Mouse (Mus musculus): ENCODE results near the gene Emilin2. TPM values are rescaled to one million over a fixed set of nuclear protein-coding genes. Genes with fewer than 3 reads are reported as not detected.

Emilin2 gene
- polyA plus RNA-seq (2015; fragmentation: Nextera tagmentation; extraction: Ambion mirVana): 10.0 and 12.0 TPM in 2 replicates

- peak within 1 kb of the TSS; percentile 5; the same call in 1 of the 2 replicates for H3K27ac ChIP-seq (ENCODE audit: low read depth)
- H3K9ac ChIP-seq (replicated peaks): peak within 1 kb of the TSS; percentile 72
- WGBS (ENCODE audit: insufficient replicate concordance): 7% methylated on average over 20 of the region's 20 CpGs
- ATAC-seq: peak; percentile 28
- H3K4me2 ChIP-seq (ENCODE audit: low read depth, low read length): peak within 1 kb of the TSS; percentile 94
- H3K4me3 ChIP-seq (ENCODE audit: low read depth, low read length): peak within 1 kb of the TSS; percentile 68
- H3K27me3 ChIP-seq (ENCODE audit: insufficient read depth, low read length): peaks cover 19% of the 10 kb centered on the region
- no peaks in the 10 kb centered on the region for H3K36me3 ChIP-seq (replicated peaks; ENCODE audit: insufficient read depth, low read length)
- peaks cover 14% of the 10 kb centered on the region for H3K4me1 ChIP-seq (ENCODE audit: insufficient read depth)
- TF ChIP-seq CTCF (IDR thresholded peaks at IDR 0.05; ENCODE audit: low read depth) (peak; percentile 82), EP300 (IDR thresholded peaks at IDR 0.05; ENCODE audit: low read depth) (no peak)
- no peaks in the 10 kb centered on the region for H3K9me3 ChIP-seq (ENCODE audit: low read length)
- peak; percentile 59 for DNase-seq
Measured at GRCm38 (mm10) chr17:71311340-71312171, at the start of gene Emilin2. Gene Emilin2, minus strand, starts transcription at chr17:71311978.

GRCm38 (mm10) chr17:71355526-71355925, 43.7 kb upstream of the Emilin2 start:
- ATAC-seq (no peak), DNase-seq (no peak)
- H3K4me3 ChIP-seq (ENCODE audit: low read depth, low read length): no peak overlapping the region
- 86% methylated on average over 3 of the region's 3 CpGs for WGBS (ENCODE audit: insufficient replicate concordance)
- H3K9me3 ChIP-seq (ENCODE audit: low read length): no peaks in the 10 kb centered on the region
- no peak overlapping the region for H3K4me2 ChIP-seq (ENCODE audit: low read depth, low read length)
- H3K9ac ChIP-seq (replicated peaks): no peak overlapping the region
- TF ChIP-seq EP300 (IDR thresholded peaks at IDR 0.05; ENCODE audit: low read depth) (no peak), CTCF (IDR thresholded peaks at IDR 0.05; ENCODE audit: low read depth) (no peak)
- no peaks in the 10 kb centered on the region for H3K27me3 ChIP-seq (ENCODE audit: insufficient read depth, low read length)
- H3K27ac ChIP-seq (ENCODE audit: low read depth): no peak overlapping the region
- no peaks in the 10 kb centered on the region for H3K4me1 ChIP-seq (ENCODE audit: insufficient read depth)
- H3K36me3 ChIP-seq (replicated peaks; ENCODE audit: insufficient read depth, low read length): peaks cover 66% of the 10 kb centered on the region

GRCm38 (mm10) chr17:71354205-71354604, 42.4 kb upstream of the Emilin2 start:
- H3K27ac ChIP-seq (ENCODE audit: low read depth): no peak overlapping the region
- no peaks in the 10 kb centered on the region for H3K9me3 ChIP-seq (ENCODE audit: low read length)
- H3K4me1 ChIP-seq (ENCODE audit: insufficient read depth): no peaks in the 10 kb centered on the region
- no peaks in the 10 kb centered on the region for H3K27me3 ChIP-seq (ENCODE audit: insufficient read depth, low read length)
- H3K4me2 ChIP-seq (ENCODE audit: low read depth, low read length): no peak overlapping the region
- 95% methylated on average over 11 of the region's 11 CpGs for WGBS (ENCODE audit: insufficient replicate concordance)
- H3K9ac ChIP-seq (replicated peaks): no peak overlapping the region
- H3K4me3 ChIP-seq (ENCODE audit: low read depth, low read length): no peak overlapping the region
- TF ChIP-seq EP300 (IDR thresholded peaks at IDR 0.05; ENCODE audit: low read depth): no peak
- no peak for TF ChIP-seq CTCF (IDR thresholded peaks at IDR 0.05; ENCODE audit: low read depth)
- H3K36me3 ChIP-seq (replicated peaks; ENCODE audit: insufficient read depth, low read length): peaks cover 62% of the 10 kb centered on the region
- ATAC-seq (no peak), DNase-seq (no peak)

- Histone ChIP-seq H3K27me3 (ENCODE audit: insufficient read depth, low read length) (no peaks in the 10 kb centered on the region), H3K27ac (ENCODE audit: low read depth) (no peak overlapping the region), H3K4me3 (ENCODE audit: low read depth, low read length) (no peak overlapping the region), H3K9ac (replicated peaks) (no peak overlapping the region), H3K4me2 (ENCODE audit: low read depth, low read length) (no peak overlapping the region), H3K36me3 (replicated peaks; ENCODE audit: insufficient read depth, low read length) (peaks cover 65% of the 10 kb centered on the region), H3K4me1 (ENCODE audit: insufficient read depth) (no peaks in the 10 kb centered on the region), H3K9me3 (ENCODE audit: low read length) (no peaks in the 10 kb centered on the region)
- no peak for DNase-seq
- 88% methylated on average over 3 of the region's 3 CpGs for WGBS (ENCODE audit: insufficient replicate concordance)
- no peak for TF ChIP-seq EP300 (IDR thresholded peaks at IDR 0.05; ENCODE audit: low read depth)
- TF ChIP-seq CTCF (IDR thresholded peaks at IDR 0.05; ENCODE audit: low read depth): no peak
- ATAC-seq: peak; percentile 55; the same call in 1 of the 2 replicates
Measured at GRCm38 (mm10) chr17:71348188-71348587, 36.4 kb upstream of the Emilin2 start.

GRCm38 (mm10) chr17:71342006-71342405, 30.2 kb upstream of the Emilin2 start:
- H3K36me3 ChIP-seq (replicated peaks; ENCODE audit: insufficient read depth, low read length): peaks cover 19% of the 10 kb centered on the region
- DNase-seq (no peak), ATAC-seq (no peak)
- WGBS (ENCODE audit: insufficient replicate concordance): 89% methylated on average over 3 of the region's 3 CpGs
- H3K9ac ChIP-seq (replicated peaks): no peak overlapping the region
- TF ChIP-seq EP300 (IDR thresholded peaks at IDR 0.05; ENCODE audit: low read depth) (no peak), CTCF (IDR thresholded peaks at IDR 0.05; ENCODE audit: low read depth) (no peak)
- H3K27me3 ChIP-seq (ENCODE audit: insufficient read depth, low read length): no peaks in the 10 kb centered on the region
- no peak overlapping the region for H3K27ac ChIP-seq (ENCODE audit: low read depth)
- H3K4me1 ChIP-seq (ENCODE audit: insufficient read depth): no peaks in the 10 kb centered on the region
- H3K4me3 ChIP-seq (ENCODE audit: low read depth, low read length): no peak overlapping the region
- H3K9me3 ChIP-seq (ENCODE audit: low read length): no peaks in the 10 kb centered on the region
- H3K4me2 ChIP-seq (ENCODE audit: low read depth, low read length): no peak overlapping the region

- H3K27ac ChIP-seq (ENCODE audit: low read depth): no peak overlapping the region
- no peak for TF ChIP-seq EP300 (IDR thresholded peaks at IDR 0.05; ENCODE audit: low read depth)
- no peak for TF ChIP-seq CTCF (IDR thresholded peaks at IDR 0.05; ENCODE audit: low read depth)
- no peak overlapping the region for H3K4me2 ChIP-seq (ENCODE audit: low read depth, low read length)
- H3K4me3 ChIP-seq (ENCODE audit: low read depth, low read length): no peak overlapping the region
- peaks cover 4% of the 10 kb centered on the region; the same call in 1 of the 2 replicates for H3K36me3 ChIP-seq (replicated peaks; ENCODE audit: insufficient read depth, low read length)
- DNase-seq (no peak), ATAC-seq (no peak)
- H3K9ac ChIP-seq (replicated peaks): no peak overlapping the region
- no peaks in the 10 kb centered on the region for H3K4me1 ChIP-seq (ENCODE audit: insufficient read depth)
- no peaks in the 10 kb centered on the region for H3K27me3 ChIP-seq (ENCODE audit: insufficient read depth, low read length)
- no peaks in the 10 kb centered on the region for H3K9me3 ChIP-seq (ENCODE audit: low read length)
- WGBS (ENCODE audit: insufficient replicate concordance): 85% methylated on average over 6 of the region's 6 CpGs
Measured at GRCm38 (mm10) chr17:71338627-71339026, 26.8 kb upstream of the Emilin2 start.

All from liver, postnatal 0 days (tissue).